Mouse (Mus musculus): ENCODE data around the gene Sorcs3. TPM values are rescaled to one million over a fixed set of nuclear protein-coding genes. Genes with fewer than 3 reads are reported as not detected.

Sorcs3 gene
- total and polyA plus RNA-seq, 3 experiments: not detected

- no peak overlapping the region for H3K4me3 ChIP-seq (ENCODE audit: control insufficient read depth in 1 of 2, insufficient read depth in 1 of 2, low read depth in 2 of 2, low read length in 2 of 2)
- TF ChIP-seq KAT2A (conservative IDR thresholded peaks at IDR 0.05; ENCODE audit: low read depth, low read length) (no peak), POLR2A (IDR thresholded peaks at IDR 0.05; ENCODE audit: control insufficient read depth in 1 of 2, insufficient read depth in 1 of 2, low read depth in 1 of 2, low read length in 2 of 2, poor library complexity in 1 of 2) (no peak), RCOR1 (IDR thresholded peaks at IDR 0.05; ENCODE audit: low read depth, low read length) (no peak), POLR2AphosphoS5 (IDR thresholded peaks at IDR 0.05; ENCODE audit: borderline replicate concordance, low read depth, low read length) (no peak), MAZ (IDR thresholded peaks at IDR 0.05; ENCODE audit: low read depth, low read length) (no peak), UBTF (IDR thresholded peaks at IDR 0.05; ENCODE audit: borderline replicate concordance, insufficient read depth, low read depth, low read length) (no peak), MAX (IDR thresholded peaks at IDR 0.05; ENCODE audit: low read length) (no peak), ZMIZ1 (IDR thresholded peaks at IDR 0.05; ENCODE audit: low read depth, low read length) (no peak), ZNF384 (IDR thresholded peaks at IDR 0.05; ENCODE audit: low read depth, low read length) (no peak), TCF12 (IDR thresholded peaks at IDR 0.05; ENCODE audit: low read depth, low read length) (no peak), TAL1 (IDR thresholded peaks at IDR 0.05; ENCODE audit: low read length) (no peak), MEF2A (IDR thresholded peaks at IDR 0.05; ENCODE audit: extremely low read depth, insufficient replicate concordance, low read depth, low read length, poor library complexity, severe bottlenecking) (no peak), USF2 (IDR thresholded peaks at IDR 0.05; ENCODE audit: borderline replicate concordance in 1 of 2, insufficient read depth in 1 of 2, low read depth in 1 of 2, low read length in 2 of 2) (no peak), ETS1 (IDR thresholded peaks at IDR 0.05; ENCODE audit: low read depth, low read length) (no peak), HCFC1 (IDR thresholded peaks at IDR 0.05; ENCODE audit: low read depth, low read length) (no peak), GATA1 (IDR thresholded peaks at IDR 0.05; ENCODE audit: low read depth, low read length) (no peak)
- H3K27me3 ChIP-seq (ENCODE audit: control insufficient read depth in 1 of 2, insufficient read depth in 2 of 2, low read length in 2 of 2): no peaks in the 10 kb centered on the region
- H3K36me3 ChIP-seq (ENCODE audit: control insufficient read depth in 1 of 2, insufficient read depth in 2 of 2, low read length in 2 of 2): no peaks in the 10 kb centered on the region
- no peaks in the 10 kb centered on the region for H3K4me1 ChIP-seq (ENCODE audit: control insufficient read depth in 1 of 2, insufficient read depth in 2 of 2, low read length in 2 of 2)
- DNase-seq (ENCODE audit: low read depth, low spot score): no peak
- no peaks in the 10 kb centered on the region for H3K9me3 ChIP-seq (replicated peaks; ENCODE audit: insufficient read depth, low read length)
- no peak overlapping the region for H3K9ac ChIP-seq (ENCODE audit: control insufficient read depth, low read depth, low read length, poor library complexity, severe bottlenecking)
- H3K79me2 ChIP-seq (ENCODE audit: control insufficient read depth, insufficient read depth, low read length, poor library complexity): no peaks in the 10 kb centered on the region
- no peak overlapping the region for H3K27ac ChIP-seq (ENCODE audit: control insufficient read depth, low read depth, low read length)
Observed at GRCm38 (mm10) chr19:48404774-48405495, 199.1 kb downstream of the Sorcs3 start.

DNA sequence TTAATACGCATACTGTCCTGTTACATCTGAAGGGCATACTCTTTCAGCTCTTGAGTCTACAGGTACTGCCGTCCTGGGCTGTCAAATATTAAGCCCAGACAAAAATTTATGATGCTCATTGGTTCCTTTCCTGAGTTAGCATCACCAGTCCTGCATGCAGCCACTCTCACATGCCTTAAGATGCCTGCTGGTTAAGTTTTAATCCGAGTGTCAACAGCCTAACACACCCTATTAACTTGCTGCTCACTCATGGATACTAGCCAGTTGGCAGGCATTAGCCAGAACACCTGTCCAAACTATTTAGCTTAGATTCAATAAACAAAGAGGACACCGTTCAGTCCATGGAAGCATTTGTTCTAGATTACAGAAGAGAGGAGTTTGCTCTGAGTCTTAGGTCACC lies 202.4 kb downstream of the Sorcs3 start:
- H3K9ac ChIP-seq (ENCODE audit: control insufficient read depth, low read depth, low read length, poor library complexity, severe bottlenecking): no peak overlapping the region
- H3K27ac ChIP-seq (ENCODE audit: control insufficient read depth, low read depth, low read length): no peak overlapping the region
- no peaks in the 10 kb centered on the region for H3K79me2 ChIP-seq (ENCODE audit: control insufficient read depth, insufficient read depth, low read length, poor library complexity)
- no peak for TF ChIP-seq SIN3A (IDR thresholded peaks at IDR 0.05; ENCODE audit: low read length)
- TF ChIP-seq RCOR1 (IDR thresholded peaks at IDR 0.05; ENCODE audit: low read depth, low read length): no peak
- no peak for TF ChIP-seq KAT2A (conservative IDR thresholded peaks at IDR 0.05; ENCODE audit: low read depth, low read length)
- no peak for TF ChIP-seq MYB (IDR thresholded peaks at IDR 0.05; ENCODE audit: low read depth, low read length)
- TF ChIP-seq ZNF384 (IDR thresholded peaks at IDR 0.05; ENCODE audit: low read depth, low read length): no peak
- TF ChIP-seq ETS1 (IDR thresholded peaks at IDR 0.05; ENCODE audit: low read depth, low read length): no peak
- TF ChIP-seq ZMIZ1 (IDR thresholded peaks at IDR 0.05; ENCODE audit: low read depth, low read length): no peak
- no peak for TF ChIP-seq TAL1 (IDR thresholded peaks at IDR 0.05; ENCODE audit: low read length)
- no peak for TF ChIP-seq TBP (IDR thresholded peaks at IDR 0.05; ENCODE audit: low read depth, low read length)
- H3K4me1 ChIP-seq (ENCODE audit: control insufficient read depth in 1 of 2, insufficient read depth in 2 of 2, low read length in 2 of 2): no peaks in the 10 kb centered on the region
- H3K9me3 ChIP-seq (replicated peaks; ENCODE audit: insufficient read depth, low read length): no peaks in the 10 kb centered on the region
- H3K4me3 ChIP-seq (ENCODE audit: control insufficient read depth in 1 of 2, insufficient read depth in 1 of 2, low read depth in 2 of 2, low read length in 2 of 2): no peak overlapping the region
- no peaks in the 10 kb centered on the region for H3K36me3 ChIP-seq (ENCODE audit: control insufficient read depth in 1 of 2, insufficient read depth in 2 of 2, low read length in 2 of 2)
- H3K27me3 ChIP-seq (ENCODE audit: control insufficient read depth in 1 of 2, insufficient read depth in 2 of 2, low read length in 2 of 2): no peaks in the 10 kb centered on the region
- DNase-seq (ENCODE audit: low read depth, low spot score): no peak
